Mouse (Mus musculus) CH12.LX (cell line): Measurements from ENCODE around the gene Uba5. TPM values are rescaled to one million over a fixed set of nuclear protein-coding genes. Genes with fewer than 3 reads are reported as not detected.

ENCODE experiments used
- DNase-seq: peaks from one replicate; pipeline ENCODE4 v3.0.0-alpha.2; 2013; ENCODE audit errors: extremely low read depth
- H3K27ac ChIP-seq: 2 replicates; pipeline ENCODE4 v1.5.1; 2012; ENCODE audit warnings: low read depth, mild to moderate bottlenecking, control low read depth, moderate library complexity; ENCODE audit not compliant: insufficient read depth
- H3K27me3 ChIP-seq: replicated peaks from 2 replicates; pipeline ENCODE3; 2012; ENCODE audit warnings: inconsistent platforms
- H3K36me3 ChIP-seq, 2 experiments: replicated peaks in 1 of 2; 2 replicates each; pipeline versions ENCODE3 to v1.6.1; 2012; ENCODE audit warnings: inconsistent platforms in 1 of 2, low read length in 1 of 2, mild to moderate bottlenecking in 1 of 2, mixed read lengths in 1 of 2, moderate library complexity in 1 of 2; ENCODE audit not compliant: control insufficient read depth in 1 of 2, insufficient read depth in 1 of 2
- H3K4me1 ChIP-seq, 2 experiments: 2 replicates each; pipeline ENCODE4 v1.6.1; 2012; ENCODE audit warnings: inconsistent platforms in 1 of 2, moderate library complexity in 1 of 2; ENCODE audit not compliant: insufficient read depth in 2 of 2, control insufficient read depth in 1 of 2
- H3K4me2 ChIP-seq: 2 replicates; pipeline ENCODE4 v1.6.1; 2012; ENCODE audit warnings: low read depth, mild to moderate bottlenecking, control low read depth; ENCODE audit not compliant: poor library complexity, insufficient read depth, severe bottlenecking
- H3K4me3 ChIP-seq, 3 experiments: fragments of 150-350 bp in 1 of 3; sonication (generic) in 1 of 3; replicated peaks in 1 of 3; 2 replicates each; pipeline versions ENCODE3 to v1.5.1; 2011 to 2012; ENCODE audit warnings: low read depth in 2 of 3, low read length in 2 of 3, mild to moderate bottlenecking in 2 of 3, moderate library complexity in 2 of 3, control low read depth in 1 of 3, improper control_type of control experiment in 1 of 3, inconsistent platforms in 1 of 3, mixed read lengths in 1 of 3; ENCODE audit not compliant: poor library complexity in 1 of 3
- H3K79me2 ChIP-seq: replicated peaks from 2 replicates; pipeline ENCODE4 v1.6.1; 2012; ENCODE audit warnings: mild to moderate bottlenecking, moderate library complexity; ENCODE audit not compliant: control insufficient read depth, poor library complexity, insufficient read depth, severe bottlenecking; ENCODE audit errors: extremely low read depth
- H3K9ac ChIP-seq: 2 replicates; pipeline ENCODE4 v1.6.1; 2012; ENCODE audit warnings: low read depth, mild to moderate bottlenecking, control low read depth, moderate library complexity; ENCODE audit not compliant: insufficient read depth
- H3K9me3 ChIP-seq: replicated peaks from 2 replicates; pipeline ENCODE3; 2012; ENCODE audit warnings: low read length, inconsistent platforms, mixed read lengths
- BHLHE40 ChIP-seq: IDR thresholded peaks from 2 replicates; pipeline ENCODE4 v1.6.1; 2011; ENCODE audit warnings: mild to moderate bottlenecking, low read depth, low read length, improper control_type of control experiment
- CHD1 ChIP-seq: IDR thresholded peaks from 2 replicates; pipeline ENCODE4 v1.6.1; 2012; ENCODE audit warnings: low read depth, low read length, improper control_type of control experiment, inconsistent platforms
- CHD2 ChIP-seq: IDR thresholded peaks from 2 replicates; pipeline ENCODE4 v1.6.1; 2011; ENCODE audit warnings: low read length, improper control_type of control experiment
- CTCF ChIP-seq, 2 experiments: IDR thresholded peaks in 1 of 2; conservative IDR thresholded peaks in 1 of 2; 2 replicates each; pipeline ENCODE4 v1.5.1; 2011 to 2012; ENCODE audit warnings: low read depth in 2 of 2, low read length in 2 of 2, improper control_type of control experiment in 1 of 2, inconsistent platforms in 1 of 2, mild to moderate bottlenecking in 1 of 2, moderate library complexity in 1 of 2
- E2F4 ChIP-seq: IDR thresholded peaks from 2 replicates; pipeline ENCODE4 v1.6.1; 2011; ENCODE audit warnings: low read depth, low read length, improper control_type of control experiment; ENCODE audit not compliant: insufficient replicate concordance
- EP300 ChIP-seq: IDR thresholded peaks from 2 replicates; pipeline ENCODE4 v1.6.1; 2011; ENCODE audit warnings: low read length, improper control_type of control experiment
- ETS1 ChIP-seq: conservative IDR thresholded peaks from 2 replicates; pipeline ENCODE4 v1.6.1; 2012; ENCODE audit warnings: low read depth, mild to moderate bottlenecking, inconsistent platforms, low read length, improper control_type of control experiment, moderate library complexity
- GABPA ChIP-seq: IDR thresholded peaks from 2 replicates; pipeline ENCODE4 v1.6.1; 2012; ENCODE audit warnings: low read depth, low read length, improper control_type of control experiment, inconsistent platforms; ENCODE audit not compliant: insufficient replicate concordance
- JUN ChIP-seq: IDR thresholded peaks from 2 replicates; pipeline ENCODE4 v1.6.1; 2011; ENCODE audit warnings: low read depth, mild to moderate bottlenecking, low read length, improper control_type of control experiment, moderate library complexity; ENCODE audit not compliant: insufficient read depth
- JUND ChIP-seq: conservative IDR thresholded peaks from 2 replicates; pipeline ENCODE4 v1.6.1; 2011; ENCODE audit warnings: low read depth, low read length, improper control_type of control experiment
- KAT2A ChIP-seq: IDR thresholded peaks from 2 replicates; pipeline ENCODE4 v1.6.1; 2012; ENCODE audit warnings: low read length, improper control_type of control experiment, inconsistent platforms; ENCODE audit not compliant: insufficient replicate concordance
- MAFK ChIP-seq: IDR thresholded peaks from 2 replicates; pipeline ENCODE4 v1.6.1; 2011; ENCODE audit warnings: low read length, improper control_type of control experiment; ENCODE audit not compliant: insufficient replicate concordance
- MAX ChIP-seq: IDR thresholded peaks from 2 replicates; pipeline ENCODE4 v1.6.1; 2011; ENCODE audit warnings: low read length, improper control_type of control experiment
- MAZ ChIP-seq: IDR thresholded peaks from 2 replicates; pipeline ENCODE4 v1.6.1; 2012; ENCODE audit warnings: low read depth, mild to moderate bottlenecking, inconsistent platforms, low read length, improper control_type of control experiment, moderate library complexity
- MEF2A ChIP-seq: IDR thresholded peaks from 2 replicates; pipeline ENCODE4 v1.6.1; 2014; ENCODE audit warnings: low read depth, mild to moderate bottlenecking, inconsistent platforms, low read length, improper control_type of control experiment, borderline replicate concordance
- MXI1 ChIP-seq: IDR thresholded peaks from 2 replicates; pipeline ENCODE4 v1.6.1; 2011; ENCODE audit warnings: mild to moderate bottlenecking, low read depth, low read length, improper control_type of control experiment
- NELFE ChIP-seq: IDR thresholded peaks from 2 replicates; pipeline ENCODE4 v1.6.1; 2011; ENCODE audit warnings: low read depth, low read length, improper control_type of control experiment
- NRF1 ChIP-seq: IDR thresholded peaks from 2 replicates; pipeline ENCODE4 v1.6.1; 2014; ENCODE audit warnings: low read depth, mild to moderate bottlenecking, inconsistent platforms, low read length, improper control_type of control experiment, moderate library complexity
- PAX5 ChIP-seq: IDR thresholded peaks from 2 replicates; pipeline ENCODE4 v1.6.1; 2012; ENCODE audit warnings: low read length, inconsistent platforms, mixed read lengths
- POLR2A ChIP-seq: IDR thresholded peaks from 2 replicates; pipeline ENCODE4 v1.6.1; 2011; ENCODE audit warnings: low read depth, mild to moderate bottlenecking, improper control_type of control experiment, low read length
- POLR2AphosphoS2 ChIP-seq: IDR thresholded peaks from 2 replicates; pipeline ENCODE4 v1.6.1; 2011; ENCODE audit warnings: low read depth, low read length, improper control_type of control experiment
- RCOR1 ChIP-seq: conservative IDR thresholded peaks from 2 replicates; pipeline ENCODE4 v1.6.1; 2012; ENCODE audit warnings: low read depth, mild to moderate bottlenecking, inconsistent platforms, low read length, improper control_type of control experiment
- SIN3A ChIP-seq: IDR thresholded peaks from 2 replicates; pipeline ENCODE4 v1.6.1; 2012; ENCODE audit warnings: low read length, improper control_type of control experiment, inconsistent platforms
- TBP ChIP-seq: conservative IDR thresholded peaks from 2 replicates; pipeline ENCODE4 v1.6.1; 2011; ENCODE audit warnings: low read depth, low read length, improper control_type of control experiment
- TCF12 ChIP-seq: IDR thresholded peaks from 2 replicates; pipeline ENCODE4 v1.6.1; 2014; ENCODE audit warnings: low read depth, mild to moderate bottlenecking, inconsistent platforms, low read length, improper control_type of control experiment
- UBTF ChIP-seq: IDR thresholded peaks from 2 replicates; pipeline ENCODE4 v1.6.1; 2012; ENCODE audit warnings: low read depth, mild to moderate bottlenecking, inconsistent platforms, low read length, improper control_type of control experiment, moderate library complexity
- USF1 ChIP-seq: IDR thresholded peaks from 2 replicates; pipeline ENCODE4 v1.6.1; 2014; ENCODE audit warnings: low read depth, mild to moderate bottlenecking, inconsistent platforms, low read length, improper control_type of control experiment
- USF2 ChIP-seq: conservative IDR thresholded peaks from 2 replicates; pipeline ENCODE4 v1.6.1; 2011; ENCODE audit warnings: low read depth, low read length, improper control_type of control experiment
- ZC3H11A ChIP-seq: IDR thresholded peaks from 2 replicates; pipeline ENCODE4 v1.6.1; 2012; ENCODE audit warnings: low read depth, mild to moderate bottlenecking, inconsistent platforms, low read length, improper control_type of control experiment
- ZKSCAN1 ChIP-seq: IDR thresholded peaks from 2 replicates; pipeline ENCODE4 v1.6.1; 2012; ENCODE audit warnings: low read depth, inconsistent platforms, low read length, improper control_type of control experiment, borderline replicate concordance
- ZMIZ1 ChIP-seq: IDR thresholded peaks from 2 replicates; pipeline ENCODE4 v1.6.1; 2012; ENCODE audit warnings: low read depth, mild to moderate bottlenecking, inconsistent platforms, low read length, improper control_type of control experiment
- ZNF384 ChIP-seq: IDR thresholded peaks from 2 replicates; pipeline ENCODE4 v1.6.1; 2012; ENCODE audit warnings: low read depth, low read length, improper control_type of control experiment, inconsistent platforms
- dilution Hi-C: fragments of 300-500 bp; cut with MboI; formaldehyde crosslinking; loops from 2 replicates; pipeline ENCODE4 v1.14.3; 2020; ENCODE audit warnings: low sequenced_read_pairs; ENCODE audit not compliant: extremely low pct_unique_long_range_greater_than_20kb, extremely low pct_ligation_motif_present
- in situ Hi-C: fragments of 300-500 bp; cut with MboI; formaldehyde crosslinking; loops from 3 replicates; pipeline ENCODE4 v1.14.3; 2019; ENCODE audit warnings: low sequenced_read_pairs, low pct_ligation_motif_present, low pct_unique_long_range_greater_than_20kb, mixed read lengths
- polyA plus RNA-seq: library from polyadenylated mRNA; unstranded; fragments of >175 nt; gene quantifications from 2 replicates; pipeline ENCODE4 v1.2.1, GENCODE M21; 2012; ENCODE audit warnings: low read depth; ENCODE audit not compliant: insufficient read length
- total RNA-seq, 2 experiments: library from RNA; depleted of rRNA; stranded (reverse); fragments of 300-350 nt in 1 of 2; fragments of >200 nt in 1 of 2; gene quantifications; 2 replicates each; pipeline ENCODE4 v1.2.3; 2012 to 2014

Uba5 gene
- total and polyA plus RNA-seq, 3 experiments = 24.0 to 33.4 (median 29.3) TPM

DNA sequence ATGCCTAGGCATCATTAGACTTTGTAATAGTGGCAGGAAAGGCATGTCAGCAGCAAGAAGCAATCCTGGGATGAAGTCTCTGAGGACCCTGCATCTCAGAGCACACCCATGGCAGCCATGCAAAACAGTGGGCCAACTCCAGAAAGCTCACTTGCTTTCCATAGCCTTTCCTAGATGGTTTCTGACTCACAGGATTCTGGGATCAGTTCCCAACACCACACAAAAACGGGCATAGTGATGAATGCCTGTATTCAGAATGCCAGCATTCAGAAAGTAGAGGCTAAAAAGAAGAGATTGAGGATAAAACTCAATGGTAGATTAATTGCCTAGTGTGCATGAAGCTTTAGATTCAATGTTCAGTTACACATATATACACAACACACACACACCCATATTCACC, 48.4 kb downstream of the Uba5 start:
- Histone ChIP-seq H3K9me3 (no peaks in the 10 kb centered on the region), H3K36me3 (peaks cover 3 to 7% of the 10 kb centered on the region in 2 experiments), H3K9ac (no peak overlapping the region), H3K79me2 (no peaks in the 10 kb centered on the region), H3K4me1 (no peaks in the 10 kb centered on the region), H3K27me3 (no peaks in the 10 kb centered on the region), H3K4me2 (no peak overlapping the region), H3K4me3 (no peak overlapping the region), H3K27ac (no peak overlapping the region)
- in situ Hi-C loops = loop anchor here (25.0 kb wide), 1 partner anchor 527 kb away; the partner anchor contains the start of gene Bfsp2
- dilution Hi-C loops = no loop called here
- TF ChIP-seq GABPA (no peak), MEF2A (no peak), TBP (no peak), RCOR1 (no peak), JUN (no peak), POLR2AphosphoS2 (no peak), MAX (no peak), ZNF384 (no peak), TCF12 (no peak), USF1 (no peak), ETS1 (no peak), NELFE (no peak), CHD1 (no peak)
- DNase-seq = no peak

GRCm38 (mm10) chr9:104002913-104003330, 60.0 kb downstream of the Uba5 start:
- dilution Hi-C loops = no loop called here
- Histone ChIP-seq H3K79me2 (no peaks in the 10 kb centered on the region), H3K9me3 (no peaks in the 10 kb centered on the region), H3K4me1 (peaks cover 3 to 7% of the 10 kb centered on the region in 2 experiments), H3K9ac (peak overlapping the region; percentile 35; the same call in 1 of the 2 replicates), H3K4me3 (peak overlapping the region; percentile 53 to 74 (median 62)), H3K36me3 (peaks cover 0 to 2% of the 10 kb centered on the region in 2 experiments), H3K27me3 (peaks cover 18% of the 10 kb centered on the region), H3K27ac (0 out of 2 replicates have a peak overlapping the region, but pooled peaks have one; percentile 7), H3K4me2 (peak overlapping the region; percentile 62)
- peak; percentile 67 for DNase-seq
- in situ Hi-C loops = loop anchor here (25.0 kb wide), 1 partner anchor 516 kb away; the partner anchor contains the start of gene Bfsp2
- TF ChIP-seq CHD2 (no peak), MAX (peak; percentile 19; the same call in 1 of the 2 replicates), MXI1 (peak; percentile 37; the same call in 1 of the 2 replicates), NRF1 (peak; percentile 42; the same call in 1 of the 2 replicates), E2F4 (no peak), BHLHE40 (no peak), GABPA (no peak), SIN3A (peak; percentile 60; the same call in 1 of the 2 replicates), ETS1 (0 out of 2 replicates have a peak, but pooled peaks have one; percentile 5), PAX5 (no peak), POLR2AphosphoS2 (no peak), MAFK (no peak), UBTF (peak; percentile 90), CTCF (conservative IDR thresholded peaks at IDR 0.05 in 1 of 2, IDR thresholded peaks at IDR 0.05 in 1 of 2; ENCODE audit: low read depth in 2 of 2, low read length in 2 of 2) (peak in 1 of 2 experiments; percentile 79; a peak in 2 of 4 replicates), ZNF384 (no peak), EP300 (no peak), MAZ (no peak), ZKSCAN1 (no peak), KAT2A (no peak), USF2 (no peak), JUN (no peak), POLR2A (no peak), TCF12 (0 out of 2 replicates have a peak, but pooled peaks have one; percentile 9), ZMIZ1 (no peak), RCOR1 (no peak), CHD1 (no peak), JUND (no peak), ZC3H11A (no peak), USF1 (no peak)
